ENCODE assay signal across 12 mouse cellular contexts in genomic region chr1:153599302-153600045, GRCm38 (mm10). TPM values are rescaled to one million over a fixed set of nuclear protein-coding genes. Genes with fewer than 3 reads are reported as not detected.
DNase-seq lines count a peak whose midpoint lies in the region; ATAC-seq and TF ChIP-seq lines count a peak whose summit lies in the region.
"Had no signal": no experiment of that assay in that cellular context is flagged by ENCODE, and none has a peak within 500 bp of the region (broad histone marks: within the 10 kb centered on the region; RNA-seq: fewer than 3 reads in every experiment).

No protein-coding gene starts in this region.

- ATAC-seq in forebrain, embryonic 14.5 days = 0 out of 2 replicates have a peak, but pooled peaks have one; percentile 7
- ATAC-seq in forebrain, embryonic 15.5 days (replicated peaks) = no peak
- ATAC-seq in lung, embryonic 15.5 days (ENCODE audit: borderline replicate concordance, extremely low read depth, low FRiP score, low TSS enrichment) = no peak
- peak; percentile 46; the same call in 1 of the 2 replicates for ATAC-seq in kidney, postnatal 0 days (replicated peaks; ENCODE audit: low FRiP score, low read depth)
- ATAC-seq: CD4-positive, CD25-positive, alpha-beta regulatory T cell, adult 4 months had no signal

- TF ChIP-seq CTCF in lung, adult 2 months (IDR thresholded peaks at IDR 0.05; ENCODE audit: insufficient read depth, low read length) = no peak
- TF ChIP-seq CTCF in kidney, postnatal 0 days (IDR thresholded peaks at IDR 0.05; ENCODE audit: low read depth) = no peak

- no peak overlapping the region for H3K9ac ChIP-seq in forebrain, embryonic 14.5 days (ENCODE audit: low read length)
- no peak overlapping the region for H3K9ac ChIP-seq in forebrain, embryonic 15.5 days (replicated peaks)
- H3K9ac ChIP-seq in lung, embryonic 15.5 days = no peak overlapping the region
- no peak overlapping the region for H3K9ac ChIP-seq in kidney, postnatal 0 days (ENCODE audit: low read depth, low read length)
- H3K9ac ChIP-seq: liver, embryonic 14.5 days had no signal

- no peaks in the 10 kb centered on the region for H3K27me3 ChIP-seq in forebrain, embryonic 14.5 days (replicated peaks; ENCODE audit: control insufficient read depth, insufficient read depth, low read length)
- H3K27me3 ChIP-seq in forebrain, embryonic 15.5 days = no peaks in the 10 kb centered on the region
- no peaks in the 10 kb centered on the region for H3K27me3 ChIP-seq in lung, embryonic 15.5 days
- no peaks in the 10 kb centered on the region for H3K27me3 ChIP-seq in kidney, postnatal 0 days (ENCODE audit: insufficient read depth, low read length)

- no peak overlapping the region for H3K4me3 ChIP-seq in forebrain, embryonic 14.5 days (ENCODE audit: low read depth, low read length)
- no peak overlapping the region for H3K4me3 ChIP-seq in forebrain, embryonic 15.5 days
- no peak overlapping the region for H3K4me3 ChIP-seq in lung, embryonic 15.5 days
- no peak overlapping the region for H3K4me3 ChIP-seq in lung, adult 2 months (replicated peaks; ENCODE audit: extremely low read depth, low read depth, low read length)
- H3K4me3 ChIP-seq in kidney, postnatal 0 days (replicated peaks; ENCODE audit: low read depth, low read length) = no peak overlapping the region

- H3K4me1 ChIP-seq in forebrain, embryonic 14.5 days (ENCODE audit: control insufficient read depth, insufficient read depth, low read length) = 0 out of 2 replicates have a peak, but pooled peaks cover 5% of the 10 kb centered on the region
- no peaks in the 10 kb centered on the region; the same call in 1 of the 2 replicates for H3K4me1 ChIP-seq in forebrain, embryonic 15.5 days
- H3K4me1 ChIP-seq in lung, embryonic 15.5 days = peaks cover 16% of the 10 kb centered on the region
- H3K4me1 ChIP-seq in lung, adult 2 months (ENCODE audit: control insufficient read depth, insufficient read depth, low read length) = peaks cover 3% of the 10 kb centered on the region
- H3K4me1 ChIP-seq in kidney, postnatal 0 days (replicated peaks; ENCODE audit: insufficient read depth, low read length) = no peaks in the 10 kb centered on the region

- H3K27ac ChIP-seq in forebrain, embryonic 14.5 days (ENCODE audit: low read depth, low read length) = no peak overlapping the region
- no peak overlapping the region for H3K27ac ChIP-seq in forebrain, embryonic 15.5 days (replicated peaks)
- H3K27ac ChIP-seq in lung, embryonic 15.5 days = peak overlapping the region; percentile 51
- peak overlapping the region; percentile 31; the same call in 1 of the 2 replicates for H3K27ac ChIP-seq in kidney, postnatal 0 days
- H3K27ac ChIP-seq: liver, embryonic 14.5 days had no signal

- H3K9me3 ChIP-seq in forebrain, embryonic 14.5 days (replicated peaks; ENCODE audit: control insufficient read depth, low read length) = no peaks in the 10 kb centered on the region
- no peaks in the 10 kb centered on the region for H3K9me3 ChIP-seq in forebrain, embryonic 15.5 days
- H3K9me3 ChIP-seq in lung, embryonic 15.5 days = no peaks in the 10 kb centered on the region
- H3K9me3 ChIP-seq in kidney, postnatal 0 days (replicated peaks; ENCODE audit: low read length) = no peaks in the 10 kb centered on the region

- 63% methylated on average over 9 of the region's 9 CpGs for WGBS in forebrain, embryonic 14.5 days
- WGBS in forebrain, embryonic 15.5 days = 52% methylated on average over 9 of the region's 9 CpGs
- WGBS in lung, embryonic 15.5 days = 28% methylated on average over 9 of the region's 9 CpGs
- 31% methylated on average over 9 of the region's 9 CpGs for WGBS in lung, adult 2 months
- WGBS in kidney, postnatal 0 days = 12% methylated on average over 9 of the region's 9 CpGs

- no peak for DNase-seq in forebrain, embryonic 14.5 days (ENCODE audit: low spot score)
- DNase-seq in lung, adult 2 months = no peak
- DNase-seq in kidney, postnatal 0 days (ENCODE audit: low spot score) = peak; percentile 58
- peak; percentile 38 for DNase-seq in retina, postnatal 1 day
- DNase-seq in liver = no peak
- DNase-seq in cerebellum, postnatal 10 days = no peak
- DNase-seq: layer of hippocampus, postnatal 36 days had no signal

- no peak overlapping the region for H3K4me2 ChIP-seq in forebrain, embryonic 14.5 days (ENCODE audit: low read length)
- no peak overlapping the region for H3K4me2 ChIP-seq in forebrain, embryonic 15.5 days (replicated peaks)
- H3K4me2 ChIP-seq in lung, embryonic 15.5 days = no peak overlapping the region
- H3K4me2 ChIP-seq in kidney, postnatal 0 days (ENCODE audit: low read length) = no peak overlapping the region

- no peak for TF ChIP-seq POLR2A in lung, adult 2 months (IDR thresholded peaks at IDR 0.05; ENCODE audit: borderline replicate concordance, extremely low read depth, low read depth, low read length)

- H3K36me3 ChIP-seq in forebrain, embryonic 14.5 days (ENCODE audit: control insufficient read depth, insufficient read depth, low read length) = no peaks in the 10 kb centered on the region
- no peaks in the 10 kb centered on the region for H3K36me3 ChIP-seq in forebrain, embryonic 15.5 days
- H3K36me3 ChIP-seq in lung, embryonic 15.5 days = no peaks in the 10 kb centered on the region
- no peaks in the 10 kb centered on the region for H3K36me3 ChIP-seq in kidney, postnatal 0 days (ENCODE audit: insufficient read depth, low read length)

RNA-seq across cellular contexts. Expression of gene Npl, which starts 49.6 kb away (rescaled TPM):
- 9.8 and 10.1 TPM in 2 replicates for polyA plus RNA-seq in forebrain, embryonic 14.5 days (2014; fragmentation: Nextera tagmentation; extraction: Ambion mirVana)
- 7.2 and 8.2 TPM in 2 replicates for polyA plus RNA-seq in forebrain, embryonic 15.5 days (2015; fragmentation: Nextera tagmentation; extraction: Ambion mirVana)
- 6.6 and 7.4 TPM in 2 replicates for polyA plus RNA-seq in lung, embryonic 15.5 days (2015; fragmentation: Nextera tagmentation; extraction: Ambion mirVana)
- polyA plus RNA-seq in lung, adult 2 months (2012; rRNA removed) = 1.0 and 1.1 TPM in 2 replicates
- polyA plus RNA-seq in kidney, postnatal 0 days (2015; fragmentation: Nextera tagmentation; extraction: Ambion mirVana) = 35.2 and 40.4 TPM in 2 replicates
- polyA plus RNA-seq: CD4-positive, CD25-positive, alpha-beta regulatory T cell, adult 4 months had no signal

RNA-seq across cellular contexts. Expression of gene Rgs8, which starts 53.4 kb away (rescaled TPM):
- polyA plus RNA-seq in forebrain, embryonic 14.5 days (2014; fragmentation: Nextera tagmentation; extraction: Ambion mirVana) = 14.6 and 15.0 TPM in 2 replicates
- 19.2 and 19.7 TPM in 2 replicates for polyA plus RNA-seq in forebrain, embryonic 15.5 days (2015; fragmentation: Nextera tagmentation; extraction: Ambion mirVana)
- 0.14 and 0.20 TPM in 2 replicates for polyA plus RNA-seq in lung, embryonic 15.5 days (2015; fragmentation: Nextera tagmentation; extraction: Ambion mirVana)
- polyA plus RNA-seq in lung, adult 2 months (2012; rRNA removed) = 0.01 TPM in 1 of 2 replicates, not detected in the other
- polyA plus RNA-seq in kidney, postnatal 0 days (2015; fragmentation: Nextera tagmentation; extraction: Ambion mirVana) = 0.03 and 0.23 TPM in 2 replicates
- polyA plus RNA-seq: gonadal fat pad, adult 2 months had no signal

Comparison
In these comparisons a context has a peak if more than half of its experiments do, and no peak if none do; other contexts are left out.
1. ATAC-seq: peak in forebrain, embryonic 14.5 days (single experiment) and kidney, postnatal 0 days (single experiment); none in forebrain, embryonic 15.5 days (single experiment) and lung, embryonic 15.5 days (single experiment).
2. DNase-seq: peak in kidney, postnatal 0 days (single experiment) and retina, postnatal 1 day (single experiment); none in forebrain, embryonic 14.5 days (single experiment), lung, adult 2 months (single experiment), liver (single experiment) and cerebellum, postnatal 10 days (0 of 2).
3. H3K27ac ChIP-seq: peak in lung, embryonic 15.5 days (single experiment) and kidney, postnatal 0 days (single experiment); none in forebrain, embryonic 14.5 days (single experiment) and forebrain, embryonic 15.5 days (single experiment).
4. RNA of gene Rgs8, which starts 53.4 kb away (polyA plus RNA-seq): 19.2 to 19.7 TPM in forebrain, embryonic 15.5 days and 14.6 to 15.0 TPM in forebrain, embryonic 14.5 days; 0.14 to 0.20 TPM in lung, embryonic 15.5 days, 0.03 to 0.23 TPM in kidney, postnatal 0 days and 0.01 TPM in lung, adult 2 months; every median in the first group is over 10 times any median in the second.